In genomic region chr7:105487104-105487876, GRCm38 (mm10) we compare ENCODE assay signal across 17 mouse cellular contexts. TPM values are rescaled to one million over a fixed set of nuclear protein-coding genes. Genes with fewer than 3 reads are reported as not detected.
DNase-seq lines count a peak whose midpoint lies in the region; ATAC-seq lines count a peak whose summit lies in the region.
"Had no signal": no experiment of that assay in that cellular context is flagged by ENCODE, and none has a peak within 500 bp of the region (broad histone marks: within the 10 kb centered on the region; RNA-seq: fewer than 3 reads in every experiment).

No protein-coding gene starts in this region.

- no peak overlapping the region for H3K4me3 ChIP-seq in heart, embryonic 12.5 days
- no peak overlapping the region for H3K4me3 ChIP-seq in midbrain, embryonic 11.5 days (ENCODE audit: low read depth, low read length)
- no peak overlapping the region for H3K4me3 ChIP-seq in midbrain, embryonic 14.5 days (replicated peaks; ENCODE audit: low read depth, low read length)
- H3K4me3 ChIP-seq: hindbrain, embryonic 15.5 days; liver, embryonic 12.5 days; midbrain, embryonic 13.5 days; neural tube, embryonic 12.5 days; stomach, embryonic 15.5 days had no signal

- no peak for DNase-seq in heart, postnatal 4 days
- peak; percentile 56 for DNase-seq in midbrain, embryonic 11.5 days (ENCODE audit: low spot score, missing footprints)
- no peak for DNase-seq in midbrain, embryonic 14.5 days
- peak; percentile 79 to 81 for DNase-seq in layer of hippocampus, adult 8-10 months (ENCODE audit: low spot score in 2 of 2)
- peak; percentile 79 for DNase-seq in right cerebral cortex, postnatal 25 days
- no peak for DNase-seq in cerebellum, adult 11-12 months
- DNase-seq: cerebellum, postnatal 10 days; gastrocnemius, postnatal 10 days; kidney, postnatal 25 days; lung, postnatal 14 days had no signal

- H3K4me1 ChIP-seq in heart, embryonic 12.5 days (replicated peaks): peaks cover 6% of the 10 kb centered on the region
- peaks cover 3% of the 10 kb centered on the region; the same call in 1 of the 2 replicates for H3K4me1 ChIP-seq in midbrain, embryonic 11.5 days (ENCODE audit: control insufficient read depth, insufficient read depth, low read length)
- H3K4me1 ChIP-seq in midbrain, embryonic 14.5 days (ENCODE audit: control insufficient read depth, insufficient read depth, low read length): peaks cover 2% of the 10 kb centered on the region

- WGBS in heart, embryonic 12.5 days: 70% methylated on average over 6 of the region's 6 CpGs
- 83% methylated on average over 6 of the region's 6 CpGs for WGBS in midbrain, embryonic 11.5 days
- 85% methylated on average over 6 of the region's 6 CpGs for WGBS in midbrain, embryonic 14.5 days

- no peak for ATAC-seq in heart, embryonic 12.5 days (ENCODE audit: insufficient number of reproducible peaks, low FRiP score)
- no peak for ATAC-seq in midbrain, embryonic 11.5 days (ENCODE audit: low FRiP score)
- no peak for ATAC-seq in midbrain, embryonic 14.5 days (ENCODE audit: low FRiP score, low TSS enrichment)
- no peak for ATAC-seq in erythroblast, adult 5-6 weeks (replicated peaks; ENCODE audit: low FRiP score, poor library complexity, severe bottlenecking)
- ATAC-seq: liver, embryonic 12.5 days; midbrain, embryonic 13.5 days had no signal

- H3K9me3 ChIP-seq in heart, embryonic 12.5 days (replicated peaks): no peaks in the 10 kb centered on the region
- no peaks in the 10 kb centered on the region for H3K9me3 ChIP-seq in midbrain, embryonic 11.5 days (ENCODE audit: control insufficient read depth, low read length)
- no peaks in the 10 kb centered on the region for H3K9me3 ChIP-seq in midbrain, embryonic 14.5 days (ENCODE audit: control insufficient read depth, low read length)
- H3K9me3 ChIP-seq: hindbrain, embryonic 15.5 days; liver, embryonic 12.5 days; midbrain, embryonic 13.5 days; neural tube, embryonic 12.5 days; stomach, embryonic 15.5 days had no signal

- no peak overlapping the region for H3K9ac ChIP-seq in heart, embryonic 12.5 days
- H3K9ac ChIP-seq in midbrain, embryonic 11.5 days (ENCODE audit: low read length): no peak overlapping the region
- no peak overlapping the region for H3K9ac ChIP-seq in midbrain, embryonic 14.5 days (replicated peaks; ENCODE audit: low read length)
- H3K9ac ChIP-seq: hindbrain, embryonic 15.5 days; liver, embryonic 12.5 days; midbrain, embryonic 13.5 days; neural tube, embryonic 12.5 days; stomach, embryonic 15.5 days had no signal

- H3K36me3 ChIP-seq in heart, embryonic 12.5 days: no peaks in the 10 kb centered on the region
- no peaks in the 10 kb centered on the region for H3K36me3 ChIP-seq in midbrain, embryonic 11.5 days (ENCODE audit: control insufficient read depth, insufficient read depth, low read length)
- no peaks in the 10 kb centered on the region for H3K36me3 ChIP-seq in midbrain, embryonic 14.5 days (ENCODE audit: control insufficient read depth, insufficient read depth, low read length)
- H3K36me3 ChIP-seq: hindbrain, embryonic 15.5 days; liver, embryonic 12.5 days; midbrain, embryonic 13.5 days; neural tube, embryonic 12.5 days; stomach, embryonic 15.5 days had no signal

- peak overlapping the region; percentile 11; the same call in 1 of the 2 replicates for H3K27ac ChIP-seq in heart, embryonic 12.5 days (ENCODE audit: poor library complexity, severe bottlenecking)
- no peak overlapping the region for H3K27ac ChIP-seq in midbrain, embryonic 11.5 days (ENCODE audit: low read depth, low read length)
- H3K27ac ChIP-seq in midbrain, embryonic 14.5 days (replicated peaks; ENCODE audit: low read depth, low read length): no peak overlapping the region
- H3K27ac ChIP-seq: hindbrain, embryonic 15.5 days; liver, embryonic 12.5 days; midbrain, embryonic 13.5 days; neural tube, embryonic 12.5 days; stomach, embryonic 15.5 days had no signal

- H3K4me2 ChIP-seq in heart, embryonic 12.5 days: no peak overlapping the region
- H3K4me2 ChIP-seq in midbrain, embryonic 11.5 days: no peak overlapping the region
- no peak overlapping the region for H3K4me2 ChIP-seq in midbrain, embryonic 14.5 days (ENCODE audit: low read length)
- H3K4me2 ChIP-seq: hindbrain, embryonic 15.5 days; liver, embryonic 12.5 days; midbrain, embryonic 13.5 days; neural tube, embryonic 12.5 days; stomach, embryonic 15.5 days had no signal

- no peaks in the 10 kb centered on the region for H3K27me3 ChIP-seq in heart, embryonic 12.5 days (replicated peaks)
- peaks cover 5% of the 10 kb centered on the region; the same call in 1 of the 2 replicates for H3K27me3 ChIP-seq in midbrain, embryonic 11.5 days (ENCODE audit: control insufficient read depth, insufficient read depth, low read length)
- H3K27me3 ChIP-seq in midbrain, embryonic 14.5 days (ENCODE audit: control insufficient read depth, insufficient read depth, low read length): no peaks in the 10 kb centered on the region
- H3K27me3 ChIP-seq: hindbrain, embryonic 15.5 days; midbrain, embryonic 13.5 days; neural tube, embryonic 12.5 days; stomach, embryonic 15.5 days had no signal

RNA-seq across cellular contexts. Expression of gene Cavin3, which starts 5.2 kb away (rescaled TPM):
- polyA plus RNA-seq in heart, embryonic 12.5 days (2016; fragmentation: Nextera tagmentation; extraction: Ambion mirVana): 68.1 and 72.6 TPM in 2 replicates
- 10 to 100 TPM; 43.3 to 44.3 TPM for total RNA-seq in heart, postnatal 4 days (2021)
- polyA plus RNA-seq in midbrain, embryonic 11.5 days (2014; fragmentation: Nextera tagmentation; extraction: Ambion mirVana): 24.2 and 24.9 TPM in 2 replicates
- polyA plus RNA-seq in midbrain, embryonic 14.5 days (2014; fragmentation: Nextera tagmentation; extraction: Ambion mirVana): 23.2 and 27.9 TPM in 2 replicates
- 10 to 100 TPM; 11.0 to 14.1 (median 12.4) TPM for total RNA-seq in layer of hippocampus, adult 8-10 months (2022)
- total RNA-seq in erythroblast, adult 5-6 weeks (2015; ENCODE audit: low replicate concordance): not detected in 2 replicates
- not detected in 2 replicates for total RNA-seq in erythroblast, adult 5-6 weeks (2017; ENCODE audit: low replicate concordance)

Comparison
In these comparisons a context has a peak if more than half of its experiments do, and no peak if none do; other contexts are left out.
1. DNase-seq: peak in midbrain, embryonic 11.5 days (single experiment), layer of hippocampus, adult 8-10 months (2 of 2) and right cerebral cortex, postnatal 25 days (single experiment); none in heart, postnatal 4 days (single experiment), midbrain, embryonic 14.5 days (single experiment) and cerebellum, adult 11-12 months (single experiment).
2. RNA of gene Cavin3, which starts 5.2 kb away (total RNA-seq): 43.3 to 44.3 TPM in heart, postnatal 4 days and 11.0 to 14.1 TPM in layer of hippocampus, adult 8-10 months; not detected in erythroblast, adult 5-6 weeks; every median in the first group is over 10 times any median in the second.